Mouse (Mus musculus): ENCODE results near the gene Plin5. TPM values are rescaled to one million over a fixed set of nuclear protein-coding genes. Genes with fewer than 3 reads are reported as not detected.
"Not testable (repeated sequence)": the region's sequence is repeated elsewhere in the genome, so short reads cannot be mapped to it uniquely, and the experiment has no call there.

Gene Plin5
- polyA plus RNA-seq, 1 experiment from 2014 or later: 0.83 TPM

DNA sequence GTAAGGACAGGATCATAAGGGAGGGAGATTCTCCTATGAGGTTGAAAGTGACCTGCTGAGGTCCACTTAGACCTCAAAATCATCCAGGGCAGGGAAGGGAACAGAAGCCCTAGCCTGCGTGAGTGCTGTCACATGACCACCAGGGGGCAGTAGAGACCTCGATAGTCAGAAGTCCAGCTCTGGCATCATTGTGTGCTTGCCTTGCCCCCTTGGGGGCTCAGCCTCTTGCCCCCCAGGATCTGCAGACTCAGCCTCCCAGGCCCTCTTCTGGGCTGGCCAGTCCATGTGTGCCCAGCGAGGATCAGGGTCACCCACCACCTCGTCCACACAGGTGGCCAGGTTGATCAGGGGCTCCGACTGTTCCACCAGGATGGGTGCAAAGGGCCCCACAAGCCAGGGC, 5.5 kb downstream of the Plin5 start:
- H3K4me1 ChIP-seq (replicated peaks): peaks cover 13% of the 10 kb centered on the region
- H3K9ac ChIP-seq: no peak overlapping the region
- H3K36me3 ChIP-seq: peaks cover 9% of the 10 kb centered on the region
- no peak overlapping the region for H3K27ac ChIP-seq
- peaks cover 18% of the 10 kb centered on the region for H3K27me3 ChIP-seq
- 41% methylated on average over 5 of the region's 5 CpGs for WGBS
- no peaks in the 10 kb centered on the region for H3K9me3 ChIP-seq
- peak; percentile 6; the same call in 1 of the 2 replicates for ATAC-seq (ENCODE audit: low FRiP score)
- no peak overlapping the region for H3K4me2 ChIP-seq
- no peak overlapping the region for H3K4me3 ChIP-seq

DNA sequence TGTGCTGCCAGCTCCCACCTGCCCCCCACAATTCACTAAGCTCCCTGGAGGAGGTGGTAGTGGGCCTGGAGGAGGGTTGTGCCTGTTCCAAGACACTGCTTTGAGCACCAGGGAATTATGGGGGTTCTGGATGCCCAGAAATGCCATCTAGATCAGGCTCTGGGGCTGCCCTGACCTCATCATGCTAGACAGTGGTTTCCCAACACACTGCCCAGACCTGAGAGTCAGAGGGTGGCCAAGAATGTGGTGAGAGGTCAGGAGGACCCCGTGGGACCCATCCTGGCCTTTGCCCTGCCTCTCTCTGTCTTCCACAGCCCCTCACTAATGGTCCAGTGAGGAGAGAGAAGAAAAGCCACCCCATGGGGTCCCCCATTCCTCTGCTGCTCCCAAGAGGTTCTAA, 6.4 kb downstream of the Plin5 start:
- no peaks in the 10 kb centered on the region for H3K9me3 ChIP-seq
- peaks cover 9% of the 10 kb centered on the region for H3K36me3 ChIP-seq
- no peak for ATAC-seq (ENCODE audit: low FRiP score)
- H3K4me2 ChIP-seq: no peak overlapping the region
- peaks cover 10% of the 10 kb centered on the region for H3K27me3 ChIP-seq
- H3K4me1 ChIP-seq (replicated peaks): peaks cover 13% of the 10 kb centered on the region
- 0 out of 2 replicates have a peak overlapping the region, but pooled peaks have one; percentile 3 for H3K27ac ChIP-seq
- H3K9ac ChIP-seq: no peak overlapping the region
- WGBS: 63% methylated on average over 1 of the region's 1 CpGs
- H3K4me3 ChIP-seq: no peak overlapping the region

DNA sequence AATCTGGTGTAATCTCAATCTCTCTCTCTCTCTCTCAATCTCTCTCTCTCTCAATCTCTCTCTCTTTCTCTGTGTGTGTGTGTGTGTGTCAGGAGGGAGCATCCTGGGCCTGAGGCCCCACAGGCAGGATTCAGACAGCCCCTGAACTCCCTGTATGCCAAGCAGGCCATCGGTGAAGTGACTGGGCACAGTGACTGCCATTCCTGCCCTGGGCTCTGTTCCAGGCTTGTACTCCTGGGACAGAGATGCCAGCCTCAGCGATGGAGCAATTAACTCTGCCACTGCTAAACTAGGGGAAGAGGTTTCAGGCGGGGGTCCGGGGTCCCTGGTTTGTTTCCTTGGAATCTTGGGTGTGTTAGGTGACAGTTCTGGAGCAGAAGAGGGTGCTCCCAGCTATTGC, 6.8 kb downstream of the Plin5 start:
- no peak for ATAC-seq (ENCODE audit: low FRiP score)
- H3K27me3 ChIP-seq: peaks cover 5% of the 10 kb centered on the region
- peaks cover 9% of the 10 kb centered on the region for H3K36me3 ChIP-seq
- H3K9ac ChIP-seq: no peak overlapping the region
- no peak overlapping the region for H3K4me3 ChIP-seq
- H3K27ac ChIP-seq: 0 out of 2 replicates have a peak overlapping the region, but pooled peaks have one; percentile 3
- H3K4me1 ChIP-seq (replicated peaks): peaks cover 13% of the 10 kb centered on the region
- H3K9me3 ChIP-seq: no peaks in the 10 kb centered on the region
- no peak overlapping the region for H3K4me2 ChIP-seq
- 66% methylated on average over 4 of the region's 4 CpGs for WGBS

DNA sequence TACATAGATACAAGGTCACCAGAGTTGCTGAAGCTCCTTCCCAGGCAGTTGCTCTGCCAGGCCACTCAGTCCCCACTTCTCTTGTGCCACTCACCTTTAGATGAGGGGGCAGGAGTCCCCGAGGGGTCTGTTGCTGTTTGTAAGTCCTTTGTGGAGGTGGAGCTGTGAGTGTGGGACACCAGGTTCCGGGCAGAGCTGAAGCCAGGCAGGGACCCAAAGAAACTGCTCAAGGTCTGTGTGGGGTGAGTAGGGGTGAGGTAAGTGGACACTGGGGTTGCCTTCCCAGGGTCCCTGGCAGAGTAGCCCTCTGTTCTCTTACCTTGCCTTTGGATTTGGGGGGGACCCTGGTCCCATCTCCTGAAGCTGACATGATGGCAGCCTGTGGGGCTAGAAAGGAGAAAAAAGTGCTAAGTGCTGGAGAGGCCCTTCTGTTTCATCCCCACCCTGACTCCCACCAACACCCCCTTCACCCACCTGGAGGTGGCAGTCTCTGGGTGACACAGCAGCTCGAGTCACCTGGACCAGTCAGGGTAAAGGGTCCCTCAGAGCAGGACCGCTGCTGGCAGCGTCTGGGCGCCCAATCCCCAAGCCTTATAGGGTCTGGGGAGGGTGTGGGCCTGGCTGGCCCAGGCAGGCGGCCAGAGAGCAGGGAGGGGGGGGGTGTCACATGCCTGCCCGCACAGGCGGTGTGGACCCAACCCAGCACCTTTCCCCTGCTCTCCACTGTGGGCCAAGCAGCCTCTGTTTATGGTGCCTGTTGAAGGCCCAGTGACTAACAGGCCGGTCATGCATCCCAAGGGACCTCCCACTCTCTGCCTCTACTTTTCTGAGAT, 8.0 kb downstream of the Plin5 start, which contains the start of gene Plin4:
Plin4 (minus strand) TSS at position 585 of the 833 bp plus-strand sequence.
- H3K9ac ChIP-seq: no peak within 1 kb of the TSS
- peaks cover 13% of the 10 kb centered on the region for H3K4me1 ChIP-seq (replicated peaks)
- peaks cover 9% of the 10 kb centered on the region for H3K36me3 ChIP-seq
- ATAC-seq (ENCODE audit: low FRiP score): no peak
- no peak within 1 kb of the TSS for H3K4me2 ChIP-seq
- no peak within 1 kb of the TSS for H3K4me3 ChIP-seq
- H3K27me3 ChIP-seq: no peaks in the 10 kb centered on the region
- whole genome bisulfite sequencing: 63% methylated on average over 10 of the region's 10 CpGs
- no peaks in the 10 kb centered on the region for H3K9me3 ChIP-seq
- H3K27ac ChIP-seq: 0 out of 2 replicates have a peak within 1 kb of the TSS, but pooled peaks have one; percentile 3

DNA sequence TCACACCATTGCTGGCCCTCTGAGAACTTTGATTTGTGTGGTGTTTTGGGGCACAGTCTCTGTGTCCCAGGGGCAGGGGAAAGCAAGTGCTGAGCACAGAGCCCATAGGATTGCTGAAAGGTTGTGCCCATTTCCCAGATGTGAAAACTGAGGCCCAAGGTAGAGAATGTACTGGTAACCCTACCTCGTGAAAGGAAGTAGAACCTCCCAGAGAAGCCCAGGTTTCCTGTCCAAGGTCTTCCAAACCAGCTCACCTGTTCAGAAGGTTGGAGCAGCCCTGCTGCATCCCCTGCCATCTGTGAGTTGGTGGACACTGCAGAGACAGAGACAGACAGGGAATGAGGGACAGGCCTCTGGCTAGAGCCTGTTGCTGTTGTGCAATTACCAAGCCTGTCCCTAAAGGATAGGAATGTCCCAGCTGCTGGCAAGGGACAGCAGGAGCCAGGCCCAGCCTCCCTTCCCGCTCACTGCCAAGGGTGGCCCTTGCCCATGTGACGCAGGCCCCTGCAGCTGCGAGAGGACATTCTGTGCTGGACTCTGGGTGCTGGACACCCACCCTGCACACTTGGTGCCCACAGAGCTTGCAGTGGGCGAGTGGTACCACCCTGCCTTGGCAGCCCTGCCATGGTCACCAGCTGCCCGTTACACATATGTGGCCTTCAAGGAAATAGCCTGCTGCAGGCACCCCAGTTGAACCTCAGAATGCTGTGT, 8.9 kb downstream of the Plin5 start:
- Histone ChIP-seq H3K27me3 (no peaks in the 10 kb centered on the region), H3K4me2 (no peak overlapping the region), H3K36me3 (peaks cover 15% of the 10 kb centered on the region), H3K4me3 (no peak overlapping the region), H3K9ac (no peak overlapping the region), H3K27ac (no peak overlapping the region), H3K9me3 (no peaks in the 10 kb centered on the region), H3K4me1 (replicated peaks) (peaks cover 13% of the 10 kb centered on the region)
- no peak for ATAC-seq (ENCODE audit: low FRiP score)
- WGBS: 78% methylated on average over 6 of the region's 6 CpGs

DNA sequence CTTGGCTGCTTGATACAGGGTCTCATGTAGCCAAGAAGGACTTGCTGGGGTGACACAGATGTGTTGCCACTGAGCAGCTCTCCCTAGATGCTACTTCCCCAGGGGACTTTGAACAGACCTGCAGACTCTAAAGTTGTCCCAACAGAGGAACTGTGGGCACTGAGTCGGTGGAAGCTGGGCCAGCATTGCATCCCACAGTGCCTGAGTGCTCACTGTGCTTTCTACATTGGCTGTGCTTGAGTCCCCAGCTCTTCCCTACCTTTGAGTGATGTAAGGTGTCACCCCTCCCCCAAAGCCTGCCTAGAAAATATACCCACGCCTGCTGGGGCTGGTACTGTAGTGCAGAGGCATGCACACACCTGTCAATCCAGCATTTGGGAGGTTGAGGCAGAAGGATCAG, 9.7 kb downstream of the Plin5 start:
- 87% methylated on average over 2 of the region's 2 CpGs for WGBS
- Histone ChIP-seq H3K27me3 (no peaks in the 10 kb centered on the region), H3K4me2 (no peak overlapping the region), H3K9me3 (no peaks in the 10 kb centered on the region), H3K36me3 (peaks cover 23% of the 10 kb centered on the region), H3K9ac (no peak overlapping the region), H3K4me1 (replicated peaks) (peaks cover 9% of the 10 kb centered on the region), H3K27ac (no peak overlapping the region), H3K4me3 (no peak overlapping the region)
- no peak for ATAC-seq (ENCODE audit: low FRiP score)

DNA sequence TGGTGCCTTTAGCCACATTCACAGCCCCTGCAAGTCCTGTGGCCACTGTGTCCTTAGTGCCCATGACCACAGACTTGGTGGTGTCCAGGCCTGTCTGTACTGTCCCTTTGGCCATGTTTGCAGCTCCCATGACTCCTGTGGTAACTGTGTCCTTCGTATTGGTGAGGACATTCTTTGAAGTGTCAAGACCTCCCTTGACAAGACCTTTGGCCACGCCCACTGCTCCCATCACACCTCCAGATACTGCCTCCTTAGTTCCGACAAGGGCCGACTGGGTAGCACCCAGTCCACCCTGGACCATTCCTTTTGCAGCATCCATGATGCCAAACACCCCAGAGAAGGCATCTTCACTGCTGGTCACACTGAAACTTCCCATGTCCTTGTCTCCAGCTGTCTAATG, 10.4 kb downstream of the Plin5 start:
- WGBS: 81% methylated on average over 4 of the region's 4 CpGs
- H3K9ac ChIP-seq: no peak overlapping the region
- no peaks in the 10 kb centered on the region for H3K9me3 ChIP-seq
- peaks cover 7% of the 10 kb centered on the region; the same call in 1 of the 2 replicates for H3K4me1 ChIP-seq (replicated peaks)
- no peak overlapping the region for H3K4me3 ChIP-seq
- no peak overlapping the region for H3K27ac ChIP-seq
- H3K36me3 ChIP-seq: peaks cover 30% of the 10 kb centered on the region
- no peaks in the 10 kb centered on the region for H3K27me3 ChIP-seq
- no peak for ATAC-seq (ENCODE audit: low FRiP score)
- no peak overlapping the region for H3K4me2 ChIP-seq

DNA sequence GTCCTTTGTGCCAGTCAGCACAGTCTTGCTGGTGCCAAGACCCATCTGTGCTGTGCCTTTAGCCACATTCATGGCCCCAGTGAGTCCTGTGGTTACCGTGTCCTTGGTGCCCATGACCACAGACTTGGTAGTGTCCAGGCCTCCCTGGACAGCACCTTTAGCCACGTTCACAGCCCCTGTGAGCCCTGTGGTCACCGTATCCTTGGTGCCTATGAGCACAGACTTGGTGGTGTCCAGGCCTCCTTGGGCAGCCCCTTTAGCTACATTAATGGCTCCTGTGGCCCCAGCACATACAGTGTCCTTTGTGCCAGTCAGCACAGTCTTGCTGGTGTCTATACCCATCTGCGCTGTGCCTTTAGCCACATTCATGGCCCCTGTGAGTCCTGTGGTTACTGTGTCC, 11.0 kb downstream of the Plin5 start:
- ATAC-seq (ENCODE audit: low FRiP score); H3K27ac ChIP-seq; H3K4me3 ChIP-seq; H3K4me2 ChIP-seq; H3K27me3 ChIP-seq; H3K4me1 ChIP-seq (replicated peaks); H3K9ac ChIP-seq; H3K9me3 ChIP-seq: not testable (repeated sequence)
- 93% methylated on average over 4 of the region's 4 CpGs for WGBS
- peaks cover 36% of the 10 kb centered on the region for H3K36me3 ChIP-seq

DNA sequence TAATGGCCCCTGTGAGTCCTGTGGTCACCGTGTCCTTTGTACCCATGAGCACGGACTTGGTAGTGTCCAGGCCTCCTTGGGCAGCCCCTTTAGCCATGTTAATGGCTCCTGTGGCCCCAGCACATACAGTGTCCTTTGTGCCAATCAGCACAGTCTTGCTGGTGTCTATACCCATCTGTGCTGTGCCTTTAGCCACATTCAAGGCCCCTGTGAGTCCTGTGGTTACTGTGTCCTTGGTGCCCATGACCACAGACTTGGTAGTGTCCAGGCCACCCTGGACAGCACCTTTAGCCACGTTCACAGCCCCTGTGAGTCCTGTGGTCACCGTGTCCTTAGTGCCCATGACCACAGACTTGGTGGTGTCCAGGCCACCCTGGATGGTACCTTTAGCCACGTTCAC, 12.6 kb downstream of the Plin5 start:
- not testable (repeated sequence) for ATAC-seq (ENCODE audit: low FRiP score); H3K9ac ChIP-seq
- 93% methylated on average over 3 of the region's 5 CpGs for WGBS

DNA sequence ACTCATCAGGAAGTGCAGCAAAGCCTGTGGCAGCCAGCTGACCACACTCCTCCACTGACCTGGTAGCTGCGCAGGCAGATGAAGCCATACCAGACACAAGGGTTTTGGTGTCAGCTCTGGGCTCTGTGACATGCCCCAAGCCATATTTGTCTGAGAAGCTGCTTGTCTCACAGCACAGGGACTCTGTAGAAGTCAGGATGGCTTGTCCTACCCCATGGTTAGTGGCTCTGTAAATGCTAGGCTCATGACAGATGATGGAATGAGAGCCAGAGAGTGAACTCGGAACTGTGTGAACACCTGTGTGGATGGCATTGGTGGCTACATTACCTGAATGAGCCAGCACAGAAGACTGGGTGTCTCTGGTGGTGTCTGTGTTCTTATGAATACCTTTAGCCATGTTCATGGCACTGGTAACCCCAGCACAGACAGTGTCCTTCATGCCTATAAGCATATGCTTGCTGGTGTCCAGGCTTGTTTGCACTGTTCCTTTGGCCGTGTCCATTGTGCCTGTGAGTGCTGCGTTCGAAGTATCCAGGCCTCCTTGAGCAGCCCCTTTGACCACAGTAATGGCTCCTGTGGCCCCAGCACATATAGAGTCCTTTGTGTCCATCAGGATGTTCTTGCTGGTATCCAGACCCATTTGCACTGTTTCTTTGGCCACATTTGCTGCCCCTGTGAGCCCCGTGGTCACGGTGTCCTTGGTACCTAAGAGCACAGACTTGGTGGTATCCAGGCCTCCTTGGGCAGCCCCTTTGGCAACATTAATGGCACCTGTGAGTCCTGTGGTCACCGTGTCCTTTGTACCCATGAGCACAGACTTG, 13.7 kb downstream of the Plin5 start:
- H3K4me1 ChIP-seq (replicated peaks): no peaks in the 10 kb centered on the region
- H3K27ac ChIP-seq: no peak overlapping the region
- no peak for ATAC-seq (ENCODE audit: low FRiP score)
- H3K27me3 ChIP-seq: no peaks in the 10 kb centered on the region
- no peak overlapping the region for H3K4me3 ChIP-seq
- WGBS: 91% methylated on average over 8 of the region's 8 CpGs
- H3K9me3 ChIP-seq: no peaks in the 10 kb centered on the region
- H3K4me2 ChIP-seq: no peak overlapping the region
- peaks cover 61% of the 10 kb centered on the region for H3K36me3 ChIP-seq
- no peak overlapping the region for H3K9ac ChIP-seq

More for the DNA sequence above, 12.6 kb downstream of the Plin5 start:
- not testable (repeated sequence) for H3K4me2 ChIP-seq; H3K9me3 ChIP-seq; H3K27me3 ChIP-seq; H3K4me1 ChIP-seq (replicated peaks); H3K4me3 ChIP-seq; H3K27ac ChIP-seq
- H3K36me3 ChIP-seq: peaks cover 52% of the 10 kb centered on the region

DNA sequence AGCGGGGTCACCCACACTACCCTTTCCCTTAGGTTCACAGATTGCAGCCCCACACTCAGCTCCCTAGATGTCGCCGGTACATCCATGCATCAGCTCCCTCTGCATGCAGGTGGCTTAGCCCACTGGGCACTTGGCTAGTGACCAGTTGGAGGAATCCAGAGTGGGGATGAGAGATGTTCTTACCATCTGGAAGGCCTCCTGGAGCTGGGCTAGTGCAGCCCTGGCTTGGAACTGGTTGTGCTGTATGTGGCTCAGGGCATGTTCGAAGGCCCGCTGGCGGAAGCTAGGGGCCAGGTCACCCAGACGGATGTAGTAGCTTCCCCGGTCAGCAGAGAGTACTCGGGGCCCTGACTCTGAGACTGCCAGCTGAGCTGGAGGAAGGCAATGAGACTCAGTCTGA, 14.5 kb downstream of the Plin5 start:
- Histone ChIP-seq H3K9ac (no peak overlapping the region), H3K4me1 (replicated peaks) (no peaks in the 10 kb centered on the region), H3K27ac (no peak overlapping the region), H3K4me2 (no peak overlapping the region), H3K36me3 (peaks cover 67% of the 10 kb centered on the region), H3K27me3 (no peaks in the 10 kb centered on the region), H3K9me3 (no peaks in the 10 kb centered on the region), H3K4me3 (no peak overlapping the region)
- 89% methylated on average over 9 of the region's 9 CpGs for WGBS
- no peak for ATAC-seq (ENCODE audit: low FRiP score)

DNA sequence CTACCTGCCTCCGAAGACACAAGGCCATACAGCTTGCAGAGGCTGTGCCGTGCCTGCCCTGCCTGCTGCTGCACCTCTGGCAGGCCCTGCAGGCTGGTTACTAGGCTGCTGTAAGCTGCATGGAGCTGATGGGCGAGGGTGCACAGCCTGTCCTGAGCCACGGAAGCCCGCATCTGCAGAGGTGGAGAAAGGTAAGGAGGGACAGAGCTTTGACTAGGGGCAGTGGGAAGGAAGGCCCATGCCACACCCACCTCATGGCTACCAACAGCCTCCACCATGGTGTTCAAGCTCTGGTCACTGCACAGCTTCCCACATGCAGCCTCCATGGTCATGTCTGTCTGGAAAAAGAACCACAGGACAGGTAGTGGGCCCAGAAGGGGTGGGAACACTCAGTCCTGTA, 15.2 kb downstream of the Plin5 start:
- no peaks in the 10 kb centered on the region for H3K4me1 ChIP-seq (replicated peaks)
- H3K27ac ChIP-seq: no peak overlapping the region
- H3K36me3 ChIP-seq: peaks cover 70% of the 10 kb centered on the region
- H3K9me3 ChIP-seq: no peaks in the 10 kb centered on the region
- WGBS: 93% methylated on average over 5 of the region's 5 CpGs
- H3K9ac ChIP-seq: no peak overlapping the region
- 0 out of 2 replicates have a peak, but pooled peaks have one; percentile 13 for ATAC-seq (ENCODE audit: low FRiP score)
- no peak overlapping the region for H3K4me3 ChIP-seq
- H3K4me2 ChIP-seq: no peak overlapping the region
- no peaks in the 10 kb centered on the region for H3K27me3 ChIP-seq

Measured in hindbrain, embryonic 13.5 days (tissue).